Mouse (Mus musculus) kidney, postnatal 4 days (tissue): ENCODE results near the gene Blmh.

Experiments
- DNase-seq, 2 experiments: peaks; one replicate each; pipeline ENCODE4 v3.0.0; 2021; ENCODE audit warnings: mixed read lengths in 2 of 2

Blmh gene

DNA sequence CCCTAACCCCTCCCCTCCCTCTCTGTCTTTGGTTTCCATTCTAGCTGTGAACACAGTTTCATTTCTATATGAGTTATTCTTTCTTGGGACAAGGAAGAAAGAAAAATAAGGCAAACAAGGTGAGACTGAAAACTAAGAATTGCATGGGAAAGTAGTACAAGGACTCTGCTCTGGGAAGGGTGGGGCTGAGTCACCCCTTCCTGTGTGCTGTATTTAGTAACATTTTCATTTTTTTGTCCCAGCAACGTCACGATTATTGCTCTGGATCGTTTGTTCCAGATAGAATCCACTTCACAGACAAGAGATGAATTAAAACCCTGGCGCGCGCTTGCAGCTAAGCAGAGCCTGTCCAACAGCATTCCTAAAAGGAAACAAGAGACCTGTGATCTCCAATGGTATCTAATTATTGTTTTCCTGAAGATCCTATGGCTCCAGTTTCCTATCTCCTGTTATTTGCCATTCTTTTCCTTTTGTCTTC, at the start of gene Blmh:
TSS of gene Blmh (plus strand) at position 51 of the 478 bp plus-strand sequence.
- DNase-seq: no peak

DNA sequence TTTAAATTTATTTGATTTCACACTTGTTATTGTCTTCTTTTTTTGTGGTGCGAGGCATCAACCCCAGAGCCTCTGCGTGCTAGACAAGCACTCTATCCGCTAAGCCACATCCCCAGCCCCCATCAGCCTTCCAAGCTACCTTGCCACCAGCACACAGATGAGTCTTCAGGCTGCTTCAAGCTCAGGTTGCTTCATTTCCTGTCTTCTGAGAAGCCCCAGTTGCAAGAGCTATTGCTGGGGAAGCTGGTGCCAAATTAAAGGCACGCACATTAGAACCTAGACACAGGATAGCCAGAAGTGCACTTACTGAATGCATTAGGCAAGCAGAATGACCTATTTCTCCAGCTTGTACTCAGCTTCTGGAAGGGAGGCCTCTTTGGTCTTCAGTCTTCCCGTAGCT, 44.8 kb upstream of the Blmh start:
- DNase-seq: no peak

DNA sequence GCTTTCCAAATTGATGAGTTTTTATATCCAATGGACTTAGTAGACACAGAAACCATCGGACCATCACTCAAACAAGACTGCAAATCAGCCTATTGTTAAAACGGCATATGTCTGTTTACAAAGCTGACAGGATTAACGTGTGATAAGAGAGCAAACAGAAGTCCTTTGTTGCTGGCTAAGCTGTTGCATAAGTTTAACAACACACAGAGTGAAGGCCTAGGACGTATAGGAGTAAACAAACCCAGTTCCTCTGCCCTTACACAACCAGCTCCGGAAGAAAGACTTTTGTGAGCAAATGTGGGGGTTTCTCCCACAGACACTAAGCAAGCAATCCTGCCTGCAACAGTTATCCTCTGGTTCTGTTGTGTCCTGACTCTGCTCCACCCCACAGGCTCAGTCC, 40.2 kb upstream of the Blmh start:
- DNase-seq: no peak

GRCm38 (mm10) chr11:76889339-76890164, 35.1 kb upstream of the Blmh start:
- peak; percentile 34 to 64 for DNase-seq

- DNase-seq: no peak
Observed at GRCm38 (mm10) chr11:76891171-76891570, 33.4 kb upstream of the Blmh start.

DNA sequence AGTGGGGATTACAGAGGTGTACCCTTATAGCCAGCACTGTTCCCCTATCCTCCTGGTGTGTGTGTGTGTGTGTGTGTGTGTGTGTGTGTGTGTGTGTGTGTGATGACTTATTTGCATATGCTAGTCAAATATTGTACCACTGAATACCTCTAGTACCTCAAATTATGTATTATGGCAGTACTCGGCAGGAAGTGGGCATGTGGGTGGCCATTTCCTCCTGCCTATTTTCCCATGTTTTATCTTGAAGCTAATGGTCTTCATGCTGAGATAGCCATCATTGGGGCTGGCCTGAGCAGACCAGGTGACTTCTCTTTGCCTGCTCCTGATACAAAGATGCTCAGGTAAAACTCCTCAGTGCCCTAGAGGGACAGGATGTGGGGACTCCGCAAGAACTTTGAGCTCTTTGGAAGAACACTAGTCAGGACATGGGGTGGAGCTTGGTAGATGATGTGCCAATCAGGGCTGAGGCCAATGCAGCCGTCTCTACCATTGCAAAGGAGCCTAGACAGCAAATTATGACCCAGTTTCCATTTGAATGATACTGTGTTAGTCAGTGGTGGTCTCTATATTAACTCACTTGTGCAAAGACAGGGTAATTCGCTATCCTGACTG, 32.8 kb upstream of the Blmh start:
- DNase-seq: no peak

DNA sequence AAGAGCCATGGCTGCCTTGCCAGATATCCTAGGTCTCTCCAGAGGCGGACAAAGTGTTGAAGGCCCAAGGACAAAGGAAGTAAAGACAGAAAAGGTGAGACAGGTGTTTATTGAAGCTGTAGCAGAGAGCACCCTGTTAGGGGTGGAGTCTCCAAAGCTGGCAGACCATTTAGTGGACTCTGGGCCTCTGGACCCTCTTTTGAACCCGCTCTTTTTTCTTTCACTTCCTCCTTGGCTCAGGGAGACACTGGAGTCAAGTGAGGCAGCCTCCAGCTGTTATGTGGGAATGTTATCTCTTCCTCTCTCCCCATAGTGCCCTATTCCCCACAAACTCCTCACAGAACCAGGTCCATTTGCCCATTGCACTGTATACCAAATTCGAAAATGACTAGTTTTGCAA, 31.6 kb upstream of the Blmh start:
- no peak for DNase-seq

DNA sequence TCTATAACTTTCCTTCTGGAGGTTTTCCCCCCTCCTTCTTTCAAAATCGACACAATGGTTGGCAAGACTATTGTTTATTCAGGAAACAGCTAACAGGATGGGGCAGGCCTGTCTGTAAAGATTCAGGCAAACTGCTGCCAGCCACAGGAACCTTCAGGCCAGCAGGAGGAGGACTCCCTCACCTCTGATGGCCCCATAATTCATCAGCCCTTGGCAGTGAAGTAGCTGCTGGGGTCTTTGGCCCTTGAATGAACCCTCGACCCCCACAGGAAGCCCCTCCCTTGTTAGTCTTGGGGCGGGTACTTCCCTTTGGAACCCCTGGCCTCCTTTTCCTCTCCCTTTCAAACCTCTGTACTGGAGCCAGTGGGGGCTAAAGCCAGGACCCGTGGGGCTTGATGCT, 31.0 kb upstream of the Blmh start:
- peak; percentile 67 to 74 for DNase-seq

GRCm38 (mm10) chr11:76894240-76894639, 30.4 kb upstream of the Blmh start:
- peak; percentile 73 to 83 for DNase-seq

DNA sequence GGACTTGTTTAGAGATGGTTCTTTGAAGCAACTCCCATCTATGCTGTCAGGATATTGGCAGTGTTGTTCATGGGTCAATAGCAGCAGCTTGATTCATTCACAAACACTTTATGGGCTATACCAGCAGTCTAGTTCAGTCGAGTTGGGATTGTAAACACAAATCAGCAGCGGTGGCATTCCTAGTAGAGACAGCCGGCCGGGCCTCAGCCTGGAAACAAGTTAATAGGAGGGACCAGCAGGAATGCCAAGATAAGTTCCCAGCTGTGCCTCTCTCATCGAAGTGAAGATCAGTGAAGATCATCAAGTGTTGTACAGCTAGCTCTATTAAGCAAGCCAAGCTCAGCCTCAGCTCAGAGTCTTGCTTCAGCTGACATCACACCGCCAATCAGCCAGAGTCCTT, 28.2 kb upstream of the Blmh start:
- DNase-seq: peak; percentile 32 to 49

- DNase-seq: peak in 1 of 2 experiments; percentile 19
Observed at GRCm38 (mm10) chr11:76897126-76897525, 27.5 kb upstream of the Blmh start.

DNA sequence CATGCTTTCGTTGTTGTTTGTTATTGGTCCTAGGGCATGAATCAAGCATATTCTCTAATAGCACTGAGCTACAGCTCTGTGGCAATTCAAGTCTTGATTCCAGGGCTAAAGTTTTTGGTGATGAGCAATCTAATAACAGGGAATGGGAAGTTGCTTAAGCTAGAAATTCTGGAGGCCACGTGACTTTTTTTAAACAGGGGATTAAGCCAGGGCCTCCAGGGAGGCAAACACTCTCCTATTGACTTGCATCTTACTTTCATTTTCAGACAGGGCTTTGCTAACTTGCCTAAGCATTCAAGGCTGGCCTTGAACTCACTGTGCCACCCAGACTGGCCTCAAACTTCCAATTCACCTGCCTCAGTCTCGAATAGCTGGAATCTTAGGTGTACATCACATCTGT, 26.7 kb upstream of the Blmh start:
- no peak for DNase-seq

DNA sequence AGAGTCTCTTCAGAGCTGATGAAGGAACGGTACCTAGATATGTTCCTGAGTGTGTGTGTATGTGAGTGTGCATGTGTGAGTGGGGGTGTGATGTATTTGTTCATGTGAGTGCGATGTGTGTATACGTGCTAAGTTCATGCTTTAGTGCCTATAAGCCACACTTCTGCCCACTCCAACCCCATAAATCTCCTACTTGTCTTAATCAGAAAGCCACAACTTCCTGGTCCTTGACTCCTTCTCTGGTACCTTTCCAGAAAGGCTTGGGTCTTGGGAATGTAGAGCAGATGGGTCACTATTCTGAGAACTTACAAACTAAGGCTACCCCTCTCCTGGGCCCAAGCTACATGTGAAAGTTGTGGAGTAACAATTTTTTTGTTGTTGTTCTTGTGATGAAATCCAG, 25.9 kb upstream of the Blmh start:
- DNase-seq: no peak

DNA sequence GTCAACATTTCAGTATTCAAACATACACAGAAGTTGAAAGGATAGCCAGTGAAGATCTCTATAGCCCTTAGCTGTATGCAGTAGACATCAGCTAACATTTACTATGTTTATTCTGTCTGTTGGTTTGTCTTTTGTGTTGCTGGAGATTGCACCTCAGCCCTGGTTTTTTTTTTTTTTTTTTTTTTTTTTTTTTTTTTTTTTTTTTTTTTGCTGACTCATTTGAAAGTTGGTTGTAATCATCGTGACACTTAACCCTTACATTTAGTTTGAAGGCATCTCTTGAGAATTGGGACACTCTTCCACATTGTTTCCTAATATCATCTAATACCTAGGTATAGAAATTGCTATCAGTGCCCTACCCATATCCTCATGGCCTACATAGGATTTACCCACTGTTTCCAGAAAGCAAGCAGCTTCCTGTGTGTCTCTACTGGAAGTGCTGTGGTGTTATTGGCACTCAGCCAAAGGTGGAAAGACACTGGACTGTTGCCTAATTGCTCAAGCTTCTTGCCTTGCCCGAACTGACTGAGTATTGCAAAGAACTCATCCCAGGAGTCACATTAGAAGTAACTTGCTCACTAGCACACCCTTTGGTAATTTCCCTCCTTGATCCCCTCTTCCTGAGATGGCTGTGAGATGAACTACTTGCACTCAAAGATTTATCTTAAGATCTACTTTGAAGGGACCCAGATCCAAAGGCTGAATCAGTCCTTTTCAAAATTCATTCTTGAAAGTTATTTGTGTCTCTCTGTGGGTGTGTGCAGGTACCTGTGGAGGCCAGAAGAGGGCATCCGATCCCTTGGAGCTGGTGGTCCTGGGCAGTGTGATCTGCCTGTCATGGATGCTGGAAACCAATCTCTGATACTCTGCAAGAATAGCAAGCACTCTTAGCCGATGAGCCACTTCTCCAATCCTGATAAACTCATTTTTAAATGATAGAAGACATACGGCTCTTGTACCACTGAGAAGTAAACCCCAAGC, 24.6 kb upstream of the Blmh start:
- DNase-seq: peak; percentile 37 to 59

DNA sequence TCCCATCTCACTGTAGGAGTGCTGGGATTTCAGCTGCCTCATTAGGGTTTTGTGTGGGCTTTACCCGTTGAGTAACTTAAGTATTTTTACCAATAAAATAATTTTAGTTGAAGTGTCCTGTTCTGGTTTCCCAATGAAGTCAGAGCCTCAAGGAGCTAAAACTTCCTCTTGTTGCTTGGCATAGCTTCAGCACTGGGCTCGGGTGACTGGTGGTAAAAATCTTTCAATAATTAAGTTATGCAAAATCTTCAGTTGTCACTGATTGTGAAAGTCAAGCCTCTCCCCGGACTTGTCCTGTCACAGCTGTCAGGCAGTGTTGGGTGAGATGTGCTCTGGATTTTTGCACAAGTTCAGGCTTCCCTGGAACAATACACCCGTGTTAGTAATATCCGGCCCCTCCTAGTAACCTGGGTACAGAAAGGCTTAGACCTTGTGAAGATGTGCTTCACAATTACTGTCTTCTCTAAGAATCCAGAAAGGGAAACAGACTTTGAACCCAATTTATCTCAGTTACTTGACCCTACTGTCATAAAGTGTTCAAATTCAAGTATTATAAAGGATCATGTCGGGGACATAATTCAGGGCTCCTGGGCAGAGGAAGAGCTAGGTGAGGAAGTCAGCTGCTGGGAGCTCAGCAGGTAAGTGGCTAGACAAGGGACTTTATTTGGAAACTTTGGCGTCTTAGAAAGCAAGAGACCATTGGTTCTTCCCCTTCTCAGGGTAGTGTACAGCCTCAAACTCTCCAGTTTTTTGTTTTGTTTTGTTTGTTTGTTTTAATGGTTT, 22.8 kb upstream of the Blmh start, which contains the start of gene Tmigd1:
TSS of gene Tmigd1 (plus strand) at position 581 of the 783 bp plus-strand sequence.
- no peak for DNase-seq

GRCm38 (mm10) chr11:76904340-76904739, 20.3 kb upstream of the Blmh start:
- DNase-seq: no peak

GRCm38 (mm10) chr11:76908651-76909050, 16.0 kb upstream of the Blmh start:
- DNase-seq: no peak

DNA sequence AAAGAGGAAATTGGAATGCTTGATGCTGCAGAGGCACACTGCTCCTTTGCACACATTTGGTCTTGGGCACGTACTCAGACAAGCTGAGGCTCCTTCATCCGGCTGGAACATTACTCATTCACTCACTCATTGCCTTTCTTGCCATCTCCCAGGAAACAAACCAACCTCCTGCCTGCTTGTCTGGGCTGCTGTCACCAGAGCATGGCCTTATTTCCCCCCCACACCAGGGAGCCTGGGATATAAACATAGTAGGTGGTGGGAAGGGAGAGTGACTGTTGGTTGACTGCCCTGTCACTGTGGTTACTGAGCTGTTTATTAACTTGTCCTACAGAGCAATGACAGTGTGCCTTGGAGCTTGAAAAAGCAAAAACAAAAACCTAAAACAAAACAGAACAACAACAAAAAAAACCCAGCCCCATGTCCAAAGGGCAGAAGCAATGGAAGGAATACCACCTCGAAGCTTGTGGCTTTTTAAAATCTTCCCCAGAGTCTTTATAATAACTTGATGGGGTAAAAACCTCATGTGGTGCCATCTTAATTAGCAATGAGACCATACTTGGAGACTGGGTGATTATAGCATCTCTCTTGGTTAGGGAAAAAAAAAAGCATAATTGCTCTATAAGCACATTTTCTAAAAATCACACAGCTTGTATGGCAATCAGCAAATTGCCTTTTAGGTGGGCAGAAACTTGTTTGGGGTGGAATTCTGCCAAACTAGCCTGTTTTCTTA, 13.1 kb upstream of the Blmh start:
- peak; percentile 50 to 72 for DNase-seq

GRCm38 (mm10) chr11:76912055-76912395, 12.6 kb upstream of the Blmh start:
- DNase-seq: peak; percentile 33 to 58

GRCm38 (mm10) chr11:76914366-76914765, 10.2 kb upstream of the Blmh start:
- no peak for DNase-seq

GRCm38 (mm10) chr11:76916539-76917229, 7.9 kb upstream of the Blmh start:
- peak; percentile 37 to 59 for DNase-seq
